Mouse (Mus musculus): Measurements from ENCODE around the gene Megf9. TPM values are rescaled to one million over a fixed set of nuclear protein-coding genes. Genes with fewer than 3 reads are reported as not detected.

Megf9 gene
- total and polyA plus RNA-seq, 2 experiments = 8.6 to 9.9 TPM

GRCm38 (mm10) chr4:70461416-70461815 is 73.4 kb downstream of the Megf9 start:
- no peak for TF ChIP-seq CTCF (IDR thresholded peaks at IDR 0.05; ENCODE audit: low read depth, low read length)
- TF ChIP-seq POLR2A (IDR thresholded peaks at IDR 0.05; ENCODE audit: extremely low read depth, insufficient read depth, low read length) = no peak
- Histone ChIP-seq H3K79me2 (ENCODE audit: control insufficient read depth, insufficient read depth, low read length) (no peaks in the 10 kb centered on the region), H3K27me3 (ENCODE audit: control insufficient read depth, insufficient read depth, low read length) (no peaks in the 10 kb centered on the region), H3K4me1 (ENCODE audit: control insufficient read depth, insufficient read depth, low read length) (no peaks in the 10 kb centered on the region), H3K27ac (replicated peaks; ENCODE audit: insufficient read depth, low read depth, low read length) (no peak overlapping the region), H3K9ac (ENCODE audit: low read depth, low read length) (no peak overlapping the region), H3K36me3 (ENCODE audit: control insufficient read depth, insufficient read depth, low read length) (no peaks in the 10 kb centered on the region), H3K4me3 (ENCODE audit: insufficient read depth, low read depth, low read length) (no peak overlapping the region)
- no peak for DNase-seq (ENCODE audit: extremely low read depth, low read depth, low spot score)

GRCm38 (mm10) chr4:70452161-70452560 is 82.6 kb downstream of the Megf9 start:
- Histone ChIP-seq H3K27ac (replicated peaks; ENCODE audit: insufficient read depth, low read depth, low read length) (no peak overlapping the region), H3K27me3 (ENCODE audit: control insufficient read depth, insufficient read depth, low read length) (no peaks in the 10 kb centered on the region), H3K4me3 (ENCODE audit: insufficient read depth, low read depth, low read length) (no peak overlapping the region), H3K79me2 (ENCODE audit: control insufficient read depth, insufficient read depth, low read length) (no peaks in the 10 kb centered on the region; the same call in 1 of the 2 replicates), H3K9ac (ENCODE audit: low read depth, low read length) (no peak overlapping the region), H3K36me3 (ENCODE audit: control insufficient read depth, insufficient read depth, low read length) (no peaks in the 10 kb centered on the region; the same call in 1 of the 2 replicates), H3K4me1 (ENCODE audit: control insufficient read depth, insufficient read depth, low read length) (peaks cover 4% of the 10 kb centered on the region; the same call in 1 of the 2 replicates)
- peak; percentile 87 for DNase-seq (ENCODE audit: extremely low read depth, low read depth, low spot score)
- WGBS = 25% methylated on average over 3 of the region's 3 CpGs
- no peak for TF ChIP-seq CTCF (IDR thresholded peaks at IDR 0.05; ENCODE audit: low read depth, low read length)
- no peak for TF ChIP-seq POLR2A (IDR thresholded peaks at IDR 0.05; ENCODE audit: extremely low read depth, insufficient read depth, low read length)

GRCm38 (mm10) chr4:70451750-70452149 is 83.0 kb downstream of the Megf9 start:
- peak; percentile 66 for DNase-seq (ENCODE audit: extremely low read depth, low read depth, low spot score)
- Histone ChIP-seq H3K79me2 (ENCODE audit: control insufficient read depth, insufficient read depth, low read length) (no peaks in the 10 kb centered on the region; the same call in 1 of the 2 replicates), H3K4me1 (ENCODE audit: control insufficient read depth, insufficient read depth, low read length) (peaks cover 4% of the 10 kb centered on the region; the same call in 1 of the 2 replicates), H3K9ac (ENCODE audit: low read depth, low read length) (no peak overlapping the region), H3K27ac (replicated peaks; ENCODE audit: insufficient read depth, low read depth, low read length) (no peak overlapping the region), H3K4me3 (ENCODE audit: insufficient read depth, low read depth, low read length) (no peak overlapping the region), H3K27me3 (ENCODE audit: control insufficient read depth, insufficient read depth, low read length) (no peaks in the 10 kb centered on the region), H3K36me3 (ENCODE audit: control insufficient read depth, insufficient read depth, low read length) (no peaks in the 10 kb centered on the region; the same call in 1 of the 2 replicates)
- WGBS = 1% methylated on average over 2 of the region's 2 CpGs
- no peak for TF ChIP-seq POLR2A (IDR thresholded peaks at IDR 0.05; ENCODE audit: extremely low read depth, insufficient read depth, low read length)
- TF ChIP-seq CTCF (IDR thresholded peaks at IDR 0.05; ENCODE audit: low read depth, low read length) = peak; percentile 48

- Histone ChIP-seq H3K79me2 (ENCODE audit: control insufficient read depth, insufficient read depth, low read length) (no peaks in the 10 kb centered on the region; the same call in 1 of the 2 replicates), H3K4me1 (ENCODE audit: control insufficient read depth, insufficient read depth, low read length) (peaks cover 3% of the 10 kb centered on the region; the same call in 1 of the 2 replicates), H3K36me3 (ENCODE audit: control insufficient read depth, insufficient read depth, low read length) (no peaks in the 10 kb centered on the region; the same call in 1 of the 2 replicates), H3K27me3 (ENCODE audit: control insufficient read depth, insufficient read depth, low read length) (no peaks in the 10 kb centered on the region), H3K27ac (replicated peaks; ENCODE audit: insufficient read depth, low read depth, low read length) (no peak overlapping the region), H3K4me3 (ENCODE audit: insufficient read depth, low read depth, low read length) (no peak overlapping the region), H3K9ac (ENCODE audit: low read depth, low read length) (no peak overlapping the region)
- 98% methylated on average over 1 of the region's 1 CpGs for WGBS
- TF ChIP-seq CTCF (IDR thresholded peaks at IDR 0.05; ENCODE audit: low read depth, low read length) (peak; percentile 39; the same call in 1 of the 2 replicates), POLR2A (IDR thresholded peaks at IDR 0.05; ENCODE audit: extremely low read depth, insufficient read depth, low read length) (no peak)
- DNase-seq (ENCODE audit: extremely low read depth, low read depth, low spot score) = no peak
These were observed 85.1 kb downstream of the Megf9 start for GRCm38 (mm10) chr4:70449668-70450067.

- H3K79me2 ChIP-seq (ENCODE audit: control insufficient read depth, insufficient read depth, low read length) = no peaks in the 10 kb centered on the region; the same call in 1 of the 2 replicates
- H3K36me3 ChIP-seq (ENCODE audit: control insufficient read depth, insufficient read depth, low read length) = no peaks in the 10 kb centered on the region; the same call in 1 of the 2 replicates
- no peak overlapping the region for H3K4me3 ChIP-seq (ENCODE audit: insufficient read depth, low read depth, low read length)
- H3K9ac ChIP-seq (ENCODE audit: low read depth, low read length) = no peak overlapping the region
- no peak overlapping the region for H3K27ac ChIP-seq (replicated peaks; ENCODE audit: insufficient read depth, low read depth, low read length)
- DNase-seq (ENCODE audit: extremely low read depth, low read depth, low spot score) = no peak
- no peaks in the 10 kb centered on the region for H3K27me3 ChIP-seq (ENCODE audit: control insufficient read depth, insufficient read depth, low read length)
- WGBS = 87% methylated on average over 3 of the region's 3 CpGs
- TF ChIP-seq POLR2A (IDR thresholded peaks at IDR 0.05; ENCODE audit: extremely low read depth, insufficient read depth, low read length) (no peak), CTCF (IDR thresholded peaks at IDR 0.05; ENCODE audit: low read depth, low read length) (no peak)
- H3K4me1 ChIP-seq (ENCODE audit: control insufficient read depth, insufficient read depth, low read length) = no peaks in the 10 kb centered on the region
These were observed 88.0 kb downstream of the Megf9 start for GRCm38 (mm10) chr4:70446774-70447173.

- H3K27me3 ChIP-seq (ENCODE audit: control insufficient read depth, insufficient read depth, low read length) = no peaks in the 10 kb centered on the region
- WGBS = 68% methylated on average over 2 of the region's 2 CpGs
- H3K36me3 ChIP-seq (ENCODE audit: control insufficient read depth, insufficient read depth, low read length) = no peaks in the 10 kb centered on the region
- DNase-seq (ENCODE audit: extremely low read depth, low read depth, low spot score) = no peak
- H3K4me3 ChIP-seq (ENCODE audit: insufficient read depth, low read depth, low read length) = no peak overlapping the region
- no peak overlapping the region for H3K27ac ChIP-seq (replicated peaks; ENCODE audit: insufficient read depth, low read depth, low read length)
- H3K4me1 ChIP-seq (ENCODE audit: control insufficient read depth, insufficient read depth, low read length) = no peaks in the 10 kb centered on the region
- no peak overlapping the region for H3K9ac ChIP-seq (ENCODE audit: low read depth, low read length)
- H3K79me2 ChIP-seq (ENCODE audit: control insufficient read depth, insufficient read depth, low read length) = no peaks in the 10 kb centered on the region
- TF ChIP-seq CTCF (IDR thresholded peaks at IDR 0.05; ENCODE audit: low read depth, low read length) = no peak
- TF ChIP-seq POLR2A (IDR thresholded peaks at IDR 0.05; ENCODE audit: extremely low read depth, insufficient read depth, low read length) = no peak
These were observed 114.6 kb downstream of the Megf9 start for GRCm38 (mm10) chr4:70420202-70420601.
